Mouse (Mus musculus) forebrain, postnatal 0 days (tissue): ENCODE measurements around the gene Fam49a. TPM values are rescaled to one million over a fixed set of nuclear protein-coding genes. Genes with fewer than 3 reads are reported as not detected.
A peak's percentile ranks its signal among the peaks of the same experiment; 100 is the strongest.

Experiments
- ATAC-seq: fragments of 200-750 bp; cut with Nextera tagmentation; 2 replicates; pipeline ENCODE4 v1.8.0; 2017; ENCODE audit warnings: mild to moderate bottlenecking, moderate library complexity
- DNase-seq: peaks from one replicate; pipeline ENCODE4 v3.0.0-alpha.2; 2015
- H3K27ac ChIP-seq: fragments of 300-500 bp; sonication (generic); 2 replicates; pipeline ENCODE4 v1.5.1; 2014; ENCODE audit warnings: low read depth, mild to moderate bottlenecking, antibody characterized with exemption, low read length, moderate library complexity, mixed read lengths
- H3K27me3 ChIP-seq: fragments of 300-500 bp; sonication (generic); 2 replicates; pipeline ENCODE4 v1.6.1; 2014; ENCODE audit warnings: mild to moderate bottlenecking, low read length, mixed read lengths; ENCODE audit not compliant: insufficient read depth
- H3K36me3 ChIP-seq: fragments of 300-500 bp; sonication (generic); 2 replicates; pipeline ENCODE4 v1.6.1; 2014; ENCODE audit warnings: mild to moderate bottlenecking, moderate library complexity; ENCODE audit not compliant: insufficient read depth
- H3K4me1 ChIP-seq: fragments of 300-500 bp; sonication (generic); 2 replicates; pipeline ENCODE4 v1.6.1; 2014; ENCODE audit warnings: antibody characterized with exemption; ENCODE audit not compliant: insufficient read depth
- H3K4me2 ChIP-seq: fragments of 300-500 bp; sonication (generic); 2 replicates; pipeline ENCODE4 v1.6.1; 2014; ENCODE audit warnings: low read depth, mild to moderate bottlenecking, moderate library complexity
- H3K4me3 ChIP-seq: fragments of 300-500 bp; sonication (generic); 2 replicates; pipeline ENCODE4 v1.5.1; 2014; ENCODE audit warnings: low read depth, low read length, mixed read lengths
- H3K9ac ChIP-seq: fragments of 300-500 bp; sonication (generic); 2 replicates; pipeline ENCODE4 v1.6.1; 2014; ENCODE audit warnings: mild to moderate bottlenecking
- H3K9me3 ChIP-seq: fragments of 300-500 bp; sonication (generic); 2 replicates; pipeline ENCODE4 v1.6.1; 2016; ENCODE audit warnings: low read length
- CTCF ChIP-seq: sonication (generic); IDR thresholded peaks from 2 replicates; pipeline ENCODE4 v1.5.1; 2016; ENCODE audit warnings: antibody characterized with exemption, control low read depth, low read depth
- WGBS: fragments of 180-500 bp; shearing (Covaris S2); extraction: QIAGEN DNeasy Blood & Tissue Kit; methylation state at CpG from one replicate; pipeline ENCODE4 v1.1.7; 2014; 5-methylcytosine and 5-hydroxymethylcytosine counted together
- polyA plus RNA-seq: library from polyadenylated mRNA; unstranded; fragments of >200 nt; fragmentation: Nextera tagmentation; extraction: Ambion mirVana; gene quantifications from 2 replicates; pipeline ENCODE4 v1.2.1, GENCODE M21; 2015
- total RNA-seq: library from RNA; depleted of rRNA; stranded (reverse); fragments of >200 nt; gene quantifications from 2 replicates; pipeline ENCODE4 v1.2.3, GENCODE M21; 2014; rRNA removed

Fam49a gene
- total RNA-seq = 202 and 242 TPM in 2 replicates
- polyA plus RNA-seq = 120 and 127 TPM in 2 replicates

DNA sequence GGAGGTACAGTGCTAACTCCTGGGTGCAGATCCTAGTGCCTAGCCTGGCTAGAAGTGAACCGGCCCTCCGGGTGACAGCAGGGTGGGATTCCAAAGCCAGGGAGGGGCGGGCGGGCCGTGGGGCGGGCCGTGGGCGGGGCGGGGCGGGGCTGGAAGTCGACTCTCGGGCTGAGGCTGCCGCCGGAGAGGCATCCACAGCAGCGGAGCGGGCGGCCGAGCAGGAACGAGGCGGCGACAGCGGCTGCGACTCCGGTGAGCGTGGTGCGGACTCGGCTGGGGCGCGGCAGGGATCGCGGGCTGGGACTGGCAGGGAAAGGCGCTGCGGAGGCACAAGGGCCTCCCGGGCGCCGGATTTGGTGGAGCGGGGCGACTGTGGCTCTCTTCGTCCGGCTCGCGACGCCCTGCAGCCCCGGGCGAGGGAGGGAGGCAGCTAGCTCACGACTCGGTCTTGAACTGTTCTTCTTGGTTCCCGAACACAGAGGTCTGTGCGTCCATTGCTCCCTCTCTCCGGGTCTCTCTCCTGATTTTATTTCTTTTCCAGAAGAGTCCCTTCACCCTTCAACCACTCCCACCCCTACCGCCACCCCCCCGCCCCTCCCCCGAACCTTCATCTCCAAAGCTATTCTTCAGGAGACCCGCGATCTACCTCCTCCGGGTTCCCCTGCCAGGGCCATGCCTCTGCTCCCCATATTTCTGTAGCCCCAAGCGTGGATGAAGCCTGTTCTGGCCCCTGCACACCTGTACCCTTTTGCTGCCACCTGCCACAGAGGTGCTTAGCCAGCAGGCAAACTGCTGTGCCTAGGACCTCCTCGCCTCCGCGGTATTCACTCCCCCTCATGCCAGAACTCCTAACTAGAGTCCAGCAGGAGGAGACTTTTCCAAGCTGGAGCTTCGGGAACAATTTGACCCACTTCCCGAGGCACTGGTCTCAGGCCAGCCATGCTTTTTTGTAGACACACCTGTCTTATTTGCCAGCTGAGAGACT lies at the start of gene Fam49a:
Gene Fam49a, plus strand, starts transcription at position 153 of the 985 bp plus-strand sequence.
- TF ChIP-seq CTCF = peak; percentile 21; the same call in 1 of the 2 replicates
- no peaks in the 10 kb centered on the region for H3K9me3 ChIP-seq
- H3K27ac ChIP-seq = peak within 1 kb of the TSS; percentile 91
- peaks cover 32% of the 10 kb centered on the region for H3K4me1 ChIP-seq
- peak within 1 kb of the TSS; percentile 78 for H3K4me3 ChIP-seq
- 1% methylated on average over 54 of the region's 62 CpGs for WGBS
- H3K4me2 ChIP-seq = peak within 1 kb of the TSS; percentile 67
- no peaks in the 10 kb centered on the region for H3K27me3 ChIP-seq
- DNase-seq (peak; percentile 75), ATAC-seq (peak; percentile 84)
- H3K36me3 ChIP-seq = no peaks in the 10 kb centered on the region
- peak within 1 kb of the TSS; percentile 95 for H3K9ac ChIP-seq

DNA sequence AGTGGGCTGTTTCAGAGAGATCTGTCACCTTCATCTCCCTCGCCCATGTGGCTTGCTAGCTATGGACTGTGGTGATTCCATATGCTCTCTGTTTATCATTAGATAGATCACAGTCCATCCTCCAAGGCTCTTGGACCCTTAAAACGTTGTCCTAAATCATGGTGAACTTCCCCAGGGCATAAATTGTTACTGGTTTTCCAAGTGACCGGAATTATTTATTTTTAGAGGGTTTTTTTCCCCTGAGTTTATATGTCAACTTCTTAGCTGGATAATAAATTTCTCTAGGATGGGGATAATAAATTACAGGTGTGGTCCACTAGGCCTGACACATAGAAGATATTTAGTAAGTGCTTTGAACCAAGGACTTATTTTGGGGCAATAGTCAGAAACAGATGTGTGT lies 48.4 kb upstream of the Fam49a start:
- Histone ChIP-seq H3K4me3 (no peak overlapping the region), H3K27ac (no peak overlapping the region), H3K9ac (no peak overlapping the region), H3K36me3 (no peaks in the 10 kb centered on the region), H3K4me2 (no peak overlapping the region), H3K9me3 (no peaks in the 10 kb centered on the region), H3K27me3 (no peaks in the 10 kb centered on the region), H3K4me1 (no peaks in the 10 kb centered on the region)
- WGBS = 81% methylated on average over 3 of the region's 3 CpGs
- no peak for ATAC-seq
- DNase-seq = no peak
- no peak for TF ChIP-seq CTCF

DNA sequence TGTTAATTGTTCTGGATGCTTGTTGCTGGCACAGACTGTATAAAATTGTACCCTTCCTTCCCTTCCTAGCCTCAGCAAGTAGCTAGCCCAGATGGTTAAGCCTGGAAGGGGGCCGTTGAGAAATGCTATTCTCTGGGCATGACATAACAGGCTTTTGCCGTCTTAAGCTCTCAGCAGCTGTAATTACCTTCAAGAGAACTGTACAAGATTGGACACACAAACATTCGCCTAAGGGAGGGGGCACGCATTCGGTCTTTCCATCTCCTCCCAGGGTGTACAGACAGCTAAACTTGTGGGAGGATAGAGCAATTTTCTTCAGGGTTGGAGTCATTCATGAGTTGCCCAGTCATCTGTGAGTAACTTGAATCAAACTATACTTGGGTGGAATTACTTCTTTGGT lies 43.0 kb upstream of the Fam49a start:
- Histone ChIP-seq H3K9me3 (no peaks in the 10 kb centered on the region), H3K4me3 (no peak overlapping the region), H3K4me2 (no peak overlapping the region), H3K36me3 (no peaks in the 10 kb centered on the region), H3K9ac (no peak overlapping the region), H3K27ac (no peak overlapping the region), H3K27me3 (no peaks in the 10 kb centered on the region), H3K4me1 (peaks cover 4% of the 10 kb centered on the region; the same call in 1 of the 2 replicates)
- no peak for TF ChIP-seq CTCF
- WGBS = 57% methylated on average over 5 of the region's 5 CpGs
- DNase-seq = no peak
- ATAC-seq = no peak

DNA sequence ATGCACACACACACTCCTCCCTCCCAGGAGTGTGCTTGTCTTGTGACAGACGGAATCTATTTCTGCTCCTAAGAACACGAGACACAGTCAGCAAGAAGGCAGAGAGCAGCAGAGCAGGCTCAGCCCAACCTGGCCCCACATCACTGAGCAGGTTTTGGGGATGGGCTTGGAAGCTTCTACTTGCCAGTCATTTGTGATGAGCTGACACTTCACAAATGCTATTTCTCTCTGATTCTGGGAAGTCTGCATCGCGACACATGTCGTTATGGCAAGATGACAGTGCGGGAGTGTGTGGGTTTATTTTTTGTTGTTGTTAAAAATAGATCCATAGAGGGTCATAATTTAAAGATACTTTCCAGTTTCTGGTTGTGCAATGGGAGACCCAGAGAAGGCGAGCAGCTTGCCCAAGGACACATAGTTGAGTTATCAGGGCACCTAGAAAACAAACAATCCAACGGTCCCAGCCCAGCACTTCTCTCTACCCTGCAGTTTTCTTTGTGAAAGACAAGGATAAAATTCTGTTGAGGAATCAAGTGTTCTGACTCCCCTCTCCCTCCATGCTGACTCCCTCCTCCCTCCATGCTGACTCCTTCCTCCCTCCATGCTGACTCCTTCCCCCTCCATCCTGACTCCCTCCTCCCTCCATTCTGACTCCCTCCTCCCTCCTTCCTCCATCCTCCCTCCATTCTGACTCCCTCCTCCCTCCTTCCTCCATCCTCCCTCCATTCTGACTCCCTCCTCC lies 41.0 kb upstream of the Fam49a start:
- peak overlapping the region; percentile 5; the same call in 1 of the 2 replicates for H3K4me2 ChIP-seq
- 32% methylated on average over 8 of the region's 8 CpGs for WGBS
- DNase-seq (peak; percentile 90), ATAC-seq (peak; percentile 94)
- H3K36me3 ChIP-seq = no peaks in the 10 kb centered on the region
- H3K4me1 ChIP-seq = peaks cover 9% of the 10 kb centered on the region; the same call in 1 of the 2 replicates
- no peaks in the 10 kb centered on the region for H3K27me3 ChIP-seq
- peak overlapping the region; percentile 83 for H3K27ac ChIP-seq
- TF ChIP-seq CTCF = no peak
- H3K9ac ChIP-seq = no peak overlapping the region
- no peaks in the 10 kb centered on the region for H3K9me3 ChIP-seq
- H3K4me3 ChIP-seq = no peak overlapping the region

DNA sequence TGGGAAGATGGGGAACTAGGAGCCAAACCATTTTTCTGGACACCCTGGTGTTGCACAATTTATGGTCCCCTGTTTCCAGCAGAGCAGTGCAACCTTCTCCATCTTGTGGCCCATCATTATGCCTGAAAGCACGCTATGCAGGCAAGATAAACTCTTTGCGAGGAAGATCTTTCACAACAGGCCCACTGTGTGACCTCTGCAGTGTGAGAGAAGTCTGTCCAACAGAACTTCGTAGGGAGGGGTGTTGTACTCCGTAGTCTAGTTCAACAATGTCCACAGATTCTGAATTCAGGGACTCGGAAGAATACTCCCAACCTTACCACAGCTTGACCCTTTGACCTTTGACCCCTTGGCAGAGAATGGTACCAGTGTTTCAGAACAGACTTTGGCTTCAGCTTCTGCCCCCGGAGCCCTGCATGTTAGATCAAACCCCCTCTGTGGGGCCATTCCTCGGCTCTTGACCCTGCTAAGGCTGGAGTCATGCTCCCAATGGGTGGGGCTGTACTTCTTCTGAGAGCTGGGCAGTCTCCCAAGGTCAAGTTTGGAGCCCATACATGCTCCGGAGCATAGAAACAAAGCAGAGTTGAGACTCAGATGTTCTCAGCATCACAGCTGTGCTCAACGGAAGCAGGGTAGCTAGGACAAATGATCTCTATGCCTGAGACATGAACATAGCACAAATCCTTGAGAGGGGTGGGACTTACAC lies 39.2 kb upstream of the Fam49a start:
- H3K4me3 ChIP-seq = no peak overlapping the region
- DNase-seq (no peak), ATAC-seq (no peak)
- no peaks in the 10 kb centered on the region for H3K27me3 ChIP-seq
- H3K36me3 ChIP-seq = no peaks in the 10 kb centered on the region
- peaks cover 15% of the 10 kb centered on the region; the same call in 1 of the 2 replicates for H3K4me1 ChIP-seq
- no peak overlapping the region for H3K9ac ChIP-seq
- H3K4me2 ChIP-seq = no peak overlapping the region
- WGBS = 74% methylated on average over 9 of the region's 9 CpGs
- no peaks in the 10 kb centered on the region for H3K9me3 ChIP-seq
- H3K27ac ChIP-seq = no peak overlapping the region
- no peak for TF ChIP-seq CTCF

- Histone ChIP-seq H3K9ac (no peak overlapping the region), H3K27ac (no peak overlapping the region), H3K36me3 (no peaks in the 10 kb centered on the region), H3K4me1 (peaks cover 15% of the 10 kb centered on the region; the same call in 1 of the 2 replicates), H3K9me3 (no peaks in the 10 kb centered on the region), H3K4me3 (no peak overlapping the region), H3K4me2 (no peak overlapping the region), H3K27me3 (no peaks in the 10 kb centered on the region)
- 75% methylated on average over 2 of the region's 2 CpGs for WGBS
- DNase-seq = no peak
- no peak for ATAC-seq
- TF ChIP-seq CTCF = no peak
These were observed 38.6 kb upstream of the Fam49a start for GRCm38 (mm10) chr12:12223336-12223735.
